Mouse (Mus musculus) ES-Bruce4 (cell line): ENCODE measurements around the gene BC029722.

Source experiments
- CTCF ChIP-seq: IDR thresholded peaks from one replicate; pipeline ENCODE4 v1.8.1; 2011; ENCODE audit warnings: low read depth, low read length
- EP300 ChIP-seq: IDR thresholded peaks from 2 replicates; pipeline ENCODE4 v1.6.1; 2011; ENCODE audit warnings: low read depth, low read length; ENCODE audit not compliant: insufficient read depth
- POLR2A ChIP-seq: IDR thresholded peaks from one replicate; pipeline ENCODE4 v1.8.1; 2011; ENCODE audit warnings: low read length; ENCODE audit not compliant: insufficient read depth

GRCm38 (mm10) chr2:155838961-155839360, 19.7 kb upstream of the BC029722 start:
- TF ChIP-seq CTCF (no peak), POLR2A (no peak), EP300 (no peak)
